Mouse (Mus musculus) midbrain, embryonic 11.5 days (tissue): ENCODE measurements at regions not wholly inside any gene's neighbourhood (a gene's known extent, or its start where the extent isn't known, plus 50 kb on each side); places are given as distances from the start of the nearest gene placed in this dataset.

Experiments used
- ATAC-seq: fragments of 200-750 bp; cut with Nextera tagmentation; 2 replicates; pipeline ENCODE4 v1.8.0; 2017; ENCODE audit warnings: moderate TSS enrichment, moderate library complexity; ENCODE audit not compliant: low FRiP score
- DNase-seq: peaks from one replicate; pipeline ENCODE4 v3.0.0; 2015; ENCODE audit warnings: low spot score; ENCODE audit errors: missing footprints
- H3K27ac ChIP-seq: fragments of 300-500 bp; sonication (generic); 2 replicates; pipeline ENCODE4 v1.5.1; 2014; ENCODE audit warnings: low read depth, low read length
- H3K27me3 ChIP-seq: fragments of 300-500 bp; sonication (generic); 2 replicates; pipeline ENCODE4 v1.6.1; 2014; ENCODE audit warnings: mild to moderate bottlenecking, low read length, moderate library complexity, mixed read lengths; ENCODE audit not compliant: control insufficient read depth, insufficient read depth
- H3K36me3 ChIP-seq: fragments of 300-500 bp; sonication (generic); 2 replicates; pipeline ENCODE4 v1.6.1; 2014; ENCODE audit warnings: mild to moderate bottlenecking, low read length, moderate library complexity, mixed read lengths; ENCODE audit not compliant: control insufficient read depth, insufficient read depth
- H3K4me1 ChIP-seq: fragments of 300-500 bp; sonication (generic); 2 replicates; pipeline ENCODE4 v1.6.1; 2014; ENCODE audit warnings: low read length; ENCODE audit not compliant: control insufficient read depth, insufficient read depth
- H3K4me2 ChIP-seq: fragments of 300-500 bp; sonication (generic); 2 replicates; pipeline ENCODE4 v1.6.1; 2014; ENCODE audit warnings: mild to moderate bottlenecking, moderate library complexity
- H3K4me3 ChIP-seq: fragments of 300-500 bp; sonication (generic); 2 replicates; pipeline ENCODE4 v1.5.1; 2014; ENCODE audit warnings: low read depth, low read length
- H3K9ac ChIP-seq: fragments of 300-500 bp; sonication (generic); 2 replicates; pipeline ENCODE4 v1.6.1; 2014; ENCODE audit warnings: low read length
- H3K9me3 ChIP-seq: fragments of 300-500 bp; sonication (generic); 2 replicates; pipeline ENCODE4 v1.6.1; 2016; ENCODE audit warnings: low read length; ENCODE audit not compliant: control insufficient read depth
- WGBS: fragments of 180-500 bp; shearing (Covaris S2); extraction: QIAGEN DNeasy Blood & Tissue Kit; methylation state at CpG from one replicate; pipeline ENCODE4 v1.1.7; 2014; 5-methylcytosine and 5-hydroxymethylcytosine counted together

- Histone ChIP-seq H3K36me3 (no peaks in the 10 kb centered on the region), H3K4me1 (no peaks in the 10 kb centered on the region), H3K27ac (no peak overlapping the region), H3K9me3 (no peaks in the 10 kb centered on the region), H3K9ac (no peak overlapping the region), H3K27me3 (no peaks in the 10 kb centered on the region), H3K4me3 (no peak overlapping the region), H3K4me2 (no peak overlapping the region)
- 83% methylated on average over 4 of the region's 4 CpGs for WGBS
- DNase-seq (peak; percentile 83), ATAC-seq (no peak)
Observed at GRCm38 (mm10) chr16:22719791-22720190, 62.8 kb upstream of the Dgkg start.

- ATAC-seq (no peak), DNase-seq (peak; percentile 86)
- Histone ChIP-seq H3K27me3 (no peaks in the 10 kb centered on the region), H3K9me3 (no peaks in the 10 kb centered on the region), H3K4me3 (no peak overlapping the region), H3K9ac (no peak overlapping the region), H3K4me1 (no peaks in the 10 kb centered on the region), H3K36me3 (no peaks in the 10 kb centered on the region), H3K4me2 (no peak overlapping the region), H3K27ac (no peak overlapping the region)
- 59% methylated on average over 7 of the region's 7 CpGs for WGBS
Observed at GRCm38 (mm10) chr16:22719304-22719703, 62.3 kb upstream of the Dgkg start.

GRCm38 (mm10) chr16:22717462-22717861 lies 60.4 kb upstream of the Dgkg start:
- DNase-seq (no peak), ATAC-seq (no peak)
- 64% methylated on average over 2 of the region's 2 CpGs for WGBS

GRCm38 (mm10) chr16:22716306-22716830 lies 59.3 kb upstream of the Dgkg start:
- H3K27me3 ChIP-seq, result no peaks in the 10 kb centered on the region
- H3K9ac ChIP-seq, result no peak overlapping the region
- ATAC-seq, result no peak
- H3K27ac ChIP-seq, result no peak overlapping the region
- H3K36me3 ChIP-seq, result no peaks in the 10 kb centered on the region
- no peak overlapping the region for H3K4me2 ChIP-seq
- no peak for DNase-seq
- H3K4me3 ChIP-seq, result no peak overlapping the region
- H3K9me3 ChIP-seq, result no peaks in the 10 kb centered on the region
- no peaks in the 10 kb centered on the region for H3K4me1 ChIP-seq
- 91% methylated on average over 8 of the region's 8 CpGs for WGBS

More at GRCm38 (mm10) chr16:22717462-22717861, 60.4 kb upstream of the Dgkg start:
- no peaks in the 10 kb centered on the region for H3K27me3 ChIP-seq
- no peaks in the 10 kb centered on the region for H3K4me1 ChIP-seq
- no peak overlapping the region for H3K9ac ChIP-seq
- H3K36me3 ChIP-seq, result no peaks in the 10 kb centered on the region
- no peak overlapping the region for H3K27ac ChIP-seq
- no peaks in the 10 kb centered on the region for H3K9me3 ChIP-seq
- H3K4me3 ChIP-seq, result no peak overlapping the region
- H3K4me2 ChIP-seq, result no peak overlapping the region

GRCm38 (mm10) chr16:22714315-22714714 lies 57.3 kb upstream of the Dgkg start:
- ATAC-seq, result no peak
- Histone ChIP-seq H3K9ac (no peak overlapping the region), H3K36me3 (no peaks in the 10 kb centered on the region), H3K27ac (no peak overlapping the region), H3K4me2 (no peak overlapping the region), H3K4me1 (no peaks in the 10 kb centered on the region), H3K27me3 (no peaks in the 10 kb centered on the region), H3K4me3 (no peak overlapping the region), H3K9me3 (no peaks in the 10 kb centered on the region)
- DNase-seq, result no peak
- 93% methylated on average over 2 of the region's 2 CpGs for WGBS

- no peak overlapping the region for H3K4me2 ChIP-seq
- no peaks in the 10 kb centered on the region for H3K4me1 ChIP-seq
- H3K4me3 ChIP-seq, result no peak overlapping the region
- DNase-seq, result no peak
- no peaks in the 10 kb centered on the region for H3K9me3 ChIP-seq
- no peak overlapping the region for H3K9ac ChIP-seq
- 64% methylated on average over 9 of the region's 9 CpGs for WGBS
- ATAC-seq, result no peak
- no peaks in the 10 kb centered on the region for H3K36me3 ChIP-seq
- no peak overlapping the region for H3K27ac ChIP-seq
- H3K27me3 ChIP-seq, result no peaks in the 10 kb centered on the region
Observed at GRCm38 (mm10) chr16:22708768-22709167, 51.7 kb upstream of the Dgkg start.
